Mouse (Mus musculus): ENCODE data around the gene Lhcgr. TPM values are rescaled to one million over a fixed set of nuclear protein-coding genes. Genes with fewer than 3 reads are reported as not detected.

Lhcgr gene
- polyA plus RNA-seq, 1 experiment, result not detected

GRCm38 (mm10) chr17:88763396-88764135, 28.2 kb downstream of the Lhcgr start:
- Histone ChIP-seq H3K4me3 (ENCODE audit: insufficient read depth, low read depth, low read length) (no peak overlapping the region), H3K4me1 (ENCODE audit: control insufficient read depth, insufficient read depth, insufficient read length, low read length) (no peaks in the 10 kb centered on the region), H3K27ac (replicated peaks; ENCODE audit: low read depth, low read length) (no peak overlapping the region)

GRCm38 (mm10) chr17:88758003-88758437, 33.8 kb downstream of the Lhcgr start:
- H3K4me3 ChIP-seq (ENCODE audit: insufficient read depth, low read depth, low read length), result no peak overlapping the region
- H3K4me1 ChIP-seq (ENCODE audit: control insufficient read depth, insufficient read depth, insufficient read length, low read length), result no peaks in the 10 kb centered on the region
- H3K27ac ChIP-seq (replicated peaks; ENCODE audit: low read depth, low read length), result no peak overlapping the region

GRCm38 (mm10) chr17:88755776-88756175, 36.0 kb downstream of the Lhcgr start:
- no peak overlapping the region for H3K27ac ChIP-seq (replicated peaks; ENCODE audit: low read depth, low read length)
- no peaks in the 10 kb centered on the region for H3K4me1 ChIP-seq (ENCODE audit: control insufficient read depth, insufficient read depth, insufficient read length, low read length)
- H3K4me3 ChIP-seq (ENCODE audit: insufficient read depth, low read depth, low read length), result no peak overlapping the region

- Histone ChIP-seq H3K4me1 (ENCODE audit: control insufficient read depth, insufficient read depth, insufficient read length, low read length) (no peaks in the 10 kb centered on the region), H3K4me3 (ENCODE audit: insufficient read depth, low read depth, low read length) (no peak overlapping the region), H3K27ac (replicated peaks; ENCODE audit: low read depth, low read length) (no peak overlapping the region)
Measured at GRCm38 (mm10) chr17:88753472-88753857, 38.3 kb downstream of the Lhcgr start.

- Histone ChIP-seq H3K4me3 (ENCODE audit: insufficient read depth, low read depth, low read length) (no peak overlapping the region), H3K27ac (replicated peaks; ENCODE audit: low read depth, low read length) (no peak overlapping the region), H3K4me1 (ENCODE audit: control insufficient read depth, insufficient read depth, insufficient read length, low read length) (no peaks in the 10 kb centered on the region)
Measured at GRCm38 (mm10) chr17:88752827-88753471, 38.8 kb downstream of the Lhcgr start.

GRCm38 (mm10) chr17:88749646-88750045, 42.1 kb downstream of the Lhcgr start:
- no peak overlapping the region for H3K4me3 ChIP-seq (ENCODE audit: insufficient read depth, low read depth, low read length)
- no peaks in the 10 kb centered on the region for H3K4me1 ChIP-seq (ENCODE audit: control insufficient read depth, insufficient read depth, insufficient read length, low read length)
- no peak overlapping the region for H3K27ac ChIP-seq (replicated peaks; ENCODE audit: low read depth, low read length)

- H3K4me3 ChIP-seq (ENCODE audit: insufficient read depth, low read depth, low read length), result no peak overlapping the region
- H3K4me1 ChIP-seq (ENCODE audit: control insufficient read depth, insufficient read depth, insufficient read length, low read length), result no peaks in the 10 kb centered on the region
- no peak overlapping the region for H3K27ac ChIP-seq (replicated peaks; ENCODE audit: low read depth, low read length)
Measured at GRCm38 (mm10) chr17:88706231-88706649, 85.5 kb downstream of the Lhcgr start.

- Histone ChIP-seq H3K27ac (replicated peaks; ENCODE audit: low read depth, low read length) (no peak overlapping the region), H3K4me1 (ENCODE audit: control insufficient read depth, insufficient read depth, insufficient read length, low read length) (no peaks in the 10 kb centered on the region), H3K4me3 (ENCODE audit: insufficient read depth, low read depth, low read length) (no peak overlapping the region)
Measured at GRCm38 (mm10) chr17:88703112-88703511, 88.7 kb downstream of the Lhcgr start.

GRCm38 (mm10) chr17:88702345-88702744, 89.4 kb downstream of the Lhcgr start:
- Histone ChIP-seq H3K27ac (replicated peaks; ENCODE audit: low read depth, low read length) (no peak overlapping the region), H3K4me1 (ENCODE audit: control insufficient read depth, insufficient read depth, insufficient read length, low read length) (no peaks in the 10 kb centered on the region), H3K4me3 (ENCODE audit: insufficient read depth, low read depth, low read length) (no peak overlapping the region)

GRCm38 (mm10) chr17:88700901-88701300, 90.9 kb downstream of the Lhcgr start:
- no peaks in the 10 kb centered on the region for H3K4me1 ChIP-seq (ENCODE audit: control insufficient read depth, insufficient read depth, insufficient read length, low read length)
- no peak overlapping the region for H3K4me3 ChIP-seq (ENCODE audit: insufficient read depth, low read depth, low read length)
- H3K27ac ChIP-seq (replicated peaks; ENCODE audit: low read depth, low read length), result no peak overlapping the region

- no peak overlapping the region for H3K4me3 ChIP-seq (ENCODE audit: insufficient read depth, low read depth, low read length)
- H3K4me1 ChIP-seq (ENCODE audit: control insufficient read depth, insufficient read depth, insufficient read length, low read length), result no peaks in the 10 kb centered on the region
- H3K27ac ChIP-seq (replicated peaks; ENCODE audit: low read depth, low read length), result no peak overlapping the region
Measured at GRCm38 (mm10) chr17:88696656-88697333, 95.0 kb downstream of the Lhcgr start.

GRCm38 (mm10) chr17:88688226-88688625, 103.6 kb downstream of the Lhcgr start:
- H3K4me3 ChIP-seq (ENCODE audit: insufficient read depth, low read depth, low read length), result no peak overlapping the region
- H3K4me1 ChIP-seq (ENCODE audit: control insufficient read depth, insufficient read depth, insufficient read length, low read length), result no peaks in the 10 kb centered on the region
- no peak overlapping the region for H3K27ac ChIP-seq (replicated peaks; ENCODE audit: low read depth, low read length)

- no peak overlapping the region for H3K27ac ChIP-seq (replicated peaks; ENCODE audit: low read depth, low read length)
- H3K4me3 ChIP-seq (ENCODE audit: insufficient read depth, low read depth, low read length), result no peak overlapping the region
- no peaks in the 10 kb centered on the region for H3K4me1 ChIP-seq (ENCODE audit: control insufficient read depth, insufficient read depth, insufficient read length, low read length)
Measured at GRCm38 (mm10) chr17:88675310-88676309, 116.2 kb downstream of the Lhcgr start.

GRCm38 (mm10) chr17:88670800-88671199, 121.0 kb downstream of the Lhcgr start:
- no peak overlapping the region for H3K4me3 ChIP-seq (ENCODE audit: insufficient read depth, low read depth, low read length)
- H3K4me1 ChIP-seq (ENCODE audit: control insufficient read depth, insufficient read depth, insufficient read length, low read length), result no peaks in the 10 kb centered on the region
- no peak overlapping the region for H3K27ac ChIP-seq (replicated peaks; ENCODE audit: low read depth, low read length)
